Mouse (Mus musculus): ENCODE results near the gene Cox6b1.

DNA sequence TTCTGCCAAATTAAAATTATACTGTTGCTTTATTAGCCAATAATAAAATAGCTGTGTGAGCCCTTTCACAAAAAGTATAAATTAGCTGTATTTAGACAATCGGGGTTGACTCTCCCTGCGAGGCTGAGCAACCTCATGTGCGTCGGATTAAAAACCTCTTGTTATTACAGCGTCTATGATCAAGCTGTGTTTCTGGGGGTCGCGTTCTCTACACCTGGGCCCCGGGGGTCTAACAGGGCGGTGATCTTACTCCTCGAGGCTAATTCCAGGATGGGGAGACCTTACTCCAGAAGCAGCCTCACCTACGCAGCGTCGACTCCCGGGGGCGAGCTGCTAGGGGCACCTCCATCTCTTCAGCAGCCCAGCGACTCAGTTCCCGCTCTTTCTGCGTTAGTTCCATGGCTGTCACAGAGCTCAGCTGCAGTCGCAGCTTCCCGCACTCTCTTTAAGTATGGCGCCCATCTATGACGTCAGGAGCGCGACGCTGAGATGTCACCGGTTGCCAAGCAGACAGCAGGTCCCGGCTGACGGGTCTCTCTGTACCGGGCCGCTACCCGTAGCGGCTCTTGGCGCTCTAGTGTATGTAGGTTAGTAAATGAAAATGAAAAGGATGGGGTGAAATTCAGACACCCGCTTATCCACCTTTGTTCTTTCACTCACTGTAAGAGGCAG is 38.7 kb upstream of the Cox6b1 start, which contains the start of gene Haus5:
- TF ChIP-seq MYOG (IDR thresholded peaks at IDR 0.05; ENCODE audit: control insufficient read depth in 1 of 3, insufficient read depth in 1 of 3, insufficient read length in 2 of 3, low read depth in 2 of 3): peak in 1 of 3 experiments; percentile 7
- TF ChIP-seq POLR2A (IDR thresholded peaks at IDR 0.05; ENCODE audit: insufficient read length, low read depth): peak; percentile 62
- peak; percentile 97 for TF ChIP-seq E2F4 (IDR thresholded peaks at IDR 0.05; ENCODE audit: insufficient read depth)
